Mouse (Mus musculus) midbrain, embryonic 13.5 days (tissue): Measurements from ENCODE around the gene Irf6. TPM values are rescaled to one million over a fixed set of nuclear protein-coding genes. Genes with fewer than 3 reads are reported as not detected.

ENCODE experiments used
- ATAC-seq: fragments of 200-750 bp; cut with Nextera tagmentation; 2 replicates; pipeline ENCODE4 v1.8.0; 2017; ENCODE audit warnings: mild to moderate bottlenecking, moderate TSS enrichment, moderate library complexity
- H3K27ac ChIP-seq: fragments of 300-500 bp; sonication (generic); 2 replicates; pipeline ENCODE4 v1.5.1; 2015; ENCODE audit warnings: inconsistent platforms, mild to moderate bottlenecking, moderate library complexity
- H3K27me3 ChIP-seq: fragments of 300-500 bp; sonication (generic); 2 replicates; pipeline ENCODE4 v1.6.1; 2015; ENCODE audit warnings: mild to moderate bottlenecking, inconsistent platforms
- H3K36me3 ChIP-seq: fragments of 300-500 bp; sonication (generic); 2 replicates; pipeline ENCODE4 v1.6.1; 2015; ENCODE audit warnings: mild to moderate bottlenecking, inconsistent platforms
- H3K4me1 ChIP-seq: fragments of 300-500 bp; sonication (generic); replicated peaks from 2 replicates; pipeline ENCODE4 v1.6.1; 2015; ENCODE audit warnings: inconsistent platforms
- H3K4me2 ChIP-seq: fragments of 300-500 bp; sonication (generic); replicated peaks from 2 replicates; pipeline ENCODE4 v1.6.1; 2015; ENCODE audit warnings: moderate library complexity, mild to moderate bottlenecking, inconsistent platforms
- H3K4me3 ChIP-seq: fragments of 300-500 bp; sonication (generic); replicated peaks from 2 replicates; pipeline ENCODE4 v1.5.1; 2015; ENCODE audit warnings: mild to moderate bottlenecking, inconsistent platforms
- H3K9ac ChIP-seq: fragments of 300-500 bp; sonication (generic); replicated peaks from 2 replicates; pipeline ENCODE4 v1.6.1; 2015; ENCODE audit warnings: mild to moderate bottlenecking, inconsistent platforms
- H3K9me3 ChIP-seq: fragments of 300-500 bp; sonication (generic); 2 replicates; pipeline ENCODE4 v1.6.1; 2016; ENCODE audit warnings: mild to moderate bottlenecking, inconsistent platforms
- WGBS: fragments of 180-500 bp; shearing (Covaris S2); methylation state at CpG from one replicate; pipeline ENCODE4 v1.1.7; 2015; 5-methylcytosine and 5-hydroxymethylcytosine counted together
- polyA plus RNA-seq: library from polyadenylated mRNA; unstranded; fragments of >200 nt; fragmentation: Nextera tagmentation; extraction: Ambion mirVana; gene quantifications from 2 replicates; pipeline ENCODE4 v1.2.1, GENCODE M21; 2015

Gene Irf6
- polyA plus RNA-seq, 1 experiment from 2014 or later, result 0.74 TPM

- H3K4me1 ChIP-seq, result peaks cover 6% of the 10 kb centered on the region
- H3K9ac ChIP-seq, result no peak overlapping the region
- no peak for ATAC-seq
- no peak overlapping the region for H3K4me2 ChIP-seq
- H3K9me3 ChIP-seq, result no peaks in the 10 kb centered on the region
- H3K36me3 ChIP-seq, result no peaks in the 10 kb centered on the region
- H3K27me3 ChIP-seq, result no peaks in the 10 kb centered on the region
- no peak overlapping the region for H3K4me3 ChIP-seq
- WGBS, result 84% methylated on average over 1 of the region's 1 CpGs
- no peak overlapping the region for H3K27ac ChIP-seq
Measured at GRCm38 (mm10) chr1:193133726-193134125, 19.2 kb upstream of the Irf6 start.

- no peak for ATAC-seq
- no peaks in the 10 kb centered on the region for H3K4me1 ChIP-seq
- WGBS, result 51% methylated on average over 7 of the region's 7 CpGs
- H3K36me3 ChIP-seq, result no peaks in the 10 kb centered on the region
- no peak overlapping the region for H3K4me2 ChIP-seq
- no peak overlapping the region for H3K4me3 ChIP-seq
- no peak overlapping the region for H3K27ac ChIP-seq
- no peaks in the 10 kb centered on the region for H3K27me3 ChIP-seq
- H3K9ac ChIP-seq, result no peak overlapping the region
- H3K9me3 ChIP-seq, result no peaks in the 10 kb centered on the region
Measured at GRCm38 (mm10) chr1:193138087-193138486, 14.8 kb upstream of the Irf6 start.

GRCm38 (mm10) chr1:193138669-193139068 is 14.2 kb upstream of the Irf6 start:
- Histone ChIP-seq H3K9me3 (no peaks in the 10 kb centered on the region), H3K4me2 (no peak overlapping the region), H3K4me1 (no peaks in the 10 kb centered on the region), H3K27me3 (no peaks in the 10 kb centered on the region), H3K36me3 (no peaks in the 10 kb centered on the region), H3K4me3 (no peak overlapping the region), H3K9ac (no peak overlapping the region), H3K27ac (no peak overlapping the region)
- 65% methylated on average over 3 of the region's 3 CpGs for WGBS
- ATAC-seq, result no peak

GRCm38 (mm10) chr1:193141118-193141517 is 11.8 kb upstream of the Irf6 start:
- H3K4me2 ChIP-seq, result no peak overlapping the region

GRCm38 (mm10) chr1:193142517-193143062 is 10.3 kb upstream of the Irf6 start:
- Histone ChIP-seq H3K4me2 (no peak overlapping the region), H3K9ac (no peak overlapping the region), H3K9me3 (no peaks in the 10 kb centered on the region), H3K27me3 (no peaks in the 10 kb centered on the region), H3K4me3 (no peak overlapping the region), H3K4me1 (no peaks in the 10 kb centered on the region), H3K27ac (no peak overlapping the region), H3K36me3 (no peaks in the 10 kb centered on the region)
- ATAC-seq, result no peak
- WGBS, result 92% methylated on average over 8 of the region's 8 CpGs

More at GRCm38 (mm10) chr1:193141118-193141517, 11.8 kb upstream of the Irf6 start:
- Histone ChIP-seq H3K9ac (no peak overlapping the region), H3K9me3 (no peaks in the 10 kb centered on the region), H3K27me3 (no peaks in the 10 kb centered on the region), H3K4me1 (no peaks in the 10 kb centered on the region), H3K4me3 (no peak overlapping the region), H3K36me3 (no peaks in the 10 kb centered on the region), H3K27ac (no peak overlapping the region)
- ATAC-seq, result no peak
- 83% methylated on average over 7 of the region's 7 CpGs for WGBS

- no peak overlapping the region for H3K4me2 ChIP-seq
- ATAC-seq, result no peak
- H3K36me3 ChIP-seq, result no peaks in the 10 kb centered on the region
- 92% methylated on average over 6 of the region's 6 CpGs for WGBS
- H3K27me3 ChIP-seq, result no peaks in the 10 kb centered on the region; the same call in 1 of the 2 replicates
- no peak overlapping the region for H3K27ac ChIP-seq
- no peak overlapping the region for H3K4me3 ChIP-seq
- no peaks in the 10 kb centered on the region for H3K9me3 ChIP-seq
- H3K9ac ChIP-seq, result no peak overlapping the region
- no peaks in the 10 kb centered on the region for H3K4me1 ChIP-seq
Measured at GRCm38 (mm10) chr1:193144516-193144915, 8.4 kb upstream of the Irf6 start.

GRCm38 (mm10) chr1:193145101-193145500 is 7.8 kb upstream of the Irf6 start:
- Histone ChIP-seq H3K4me3 (no peak overlapping the region), H3K9ac (no peak overlapping the region), H3K27me3 (no peaks in the 10 kb centered on the region; the same call in 1 of the 2 replicates), H3K4me1 (no peaks in the 10 kb centered on the region), H3K27ac (no peak overlapping the region), H3K4me2 (no peak overlapping the region), H3K36me3 (no peaks in the 10 kb centered on the region), H3K9me3 (no peaks in the 10 kb centered on the region)
- ATAC-seq, result no peak
- 80% methylated on average over 4 of the region's 4 CpGs for WGBS

- Histone ChIP-seq H3K27me3 (peaks cover 5% of the 10 kb centered on the region), H3K27ac (no peak overlapping the region), H3K4me3 (no peak overlapping the region), H3K4me2 (no peak overlapping the region), H3K36me3 (no peaks in the 10 kb centered on the region), H3K9ac (no peak overlapping the region), H3K4me1 (peaks cover 4% of the 10 kb centered on the region; the same call in 1 of the 2 replicates), H3K9me3 (no peaks in the 10 kb centered on the region)
- WGBS, result 97% methylated on average over 1 of the region's 1 CpGs
- no peak for ATAC-seq
Measured at GRCm38 (mm10) chr1:193146416-193146815, 6.5 kb upstream of the Irf6 start.

- H3K27ac ChIP-seq, result no peak overlapping the region
- H3K9ac ChIP-seq, result no peak overlapping the region
- no peaks in the 10 kb centered on the region for H3K9me3 ChIP-seq
- peaks cover 33% of the 10 kb centered on the region for H3K27me3 ChIP-seq
- H3K4me1 ChIP-seq, result peaks cover 14% of the 10 kb centered on the region
- H3K36me3 ChIP-seq, result no peaks in the 10 kb centered on the region
- ATAC-seq, result no peak
- no peak overlapping the region for H3K4me2 ChIP-seq
- H3K4me3 ChIP-seq, result no peak overlapping the region
- WGBS, result 61% methylated on average over 3 of the region's 3 CpGs
Measured at GRCm38 (mm10) chr1:193149231-193149630, 3.7 kb upstream of the Irf6 start.

GRCm38 (mm10) chr1:193151134-193151533 is 1.8 kb upstream of the Irf6 start:
- Histone ChIP-seq H3K27ac (no peak overlapping the region), H3K4me2 (no peak overlapping the region), H3K36me3 (no peaks in the 10 kb centered on the region), H3K4me1 (peaks cover 14% of the 10 kb centered on the region), H3K27me3 (peaks cover 47% of the 10 kb centered on the region), H3K4me3 (no peak overlapping the region), H3K9me3 (no peaks in the 10 kb centered on the region), H3K9ac (no peak overlapping the region)
- no peak for ATAC-seq
- 41% methylated on average over 7 of the region's 7 CpGs for WGBS

GRCm38 (mm10) chr1:193153561-193153960 is 650 bp downstream of the Irf6 start:
- Histone ChIP-seq H3K27ac (no peak overlapping the region), H3K27me3 (peaks cover 47% of the 10 kb centered on the region), H3K9ac (no peak overlapping the region), H3K4me3 (no peak overlapping the region), H3K4me1 (peaks cover 14% of the 10 kb centered on the region), H3K4me2 (no peak overlapping the region), H3K9me3 (no peaks in the 10 kb centered on the region), H3K36me3 (no peaks in the 10 kb centered on the region)
- no peak; the same call in 1 of the 2 replicates for ATAC-seq
- WGBS, result 26% methylated on average over 16 of the region's 16 CpGs

- Histone ChIP-seq H3K27ac (no peak overlapping the region), H3K9me3 (no peaks in the 10 kb centered on the region), H3K27me3 (peaks cover 42% of the 10 kb centered on the region), H3K36me3 (no peaks in the 10 kb centered on the region), H3K9ac (no peak overlapping the region), H3K4me2 (no peak overlapping the region), H3K4me1 (peaks cover 16% of the 10 kb centered on the region), H3K4me3 (no peak overlapping the region)
- ATAC-seq, result no peak
- WGBS, result 78% methylated on average over 15 of the region's 15 CpGs
Measured at GRCm38 (mm10) chr1:193156316-193157110, 3.6 kb downstream of the Irf6 start.
